Mouse (Mus musculus): ENCODE results near the gene Slc9a9. TPM values are rescaled to one million over a fixed set of nuclear protein-coding genes. Genes with fewer than 3 reads are reported as not detected.
"Not testable (repeated sequence)": the region's sequence is repeated elsewhere in the genome, so short reads cannot be mapped to it uniquely, and the experiment has no call there.

Slc9a9 gene
- 0.52 and 0.69 TPM in 2 replicates for polyA plus RNA-seq (2012; rRNA removed)

DNA sequence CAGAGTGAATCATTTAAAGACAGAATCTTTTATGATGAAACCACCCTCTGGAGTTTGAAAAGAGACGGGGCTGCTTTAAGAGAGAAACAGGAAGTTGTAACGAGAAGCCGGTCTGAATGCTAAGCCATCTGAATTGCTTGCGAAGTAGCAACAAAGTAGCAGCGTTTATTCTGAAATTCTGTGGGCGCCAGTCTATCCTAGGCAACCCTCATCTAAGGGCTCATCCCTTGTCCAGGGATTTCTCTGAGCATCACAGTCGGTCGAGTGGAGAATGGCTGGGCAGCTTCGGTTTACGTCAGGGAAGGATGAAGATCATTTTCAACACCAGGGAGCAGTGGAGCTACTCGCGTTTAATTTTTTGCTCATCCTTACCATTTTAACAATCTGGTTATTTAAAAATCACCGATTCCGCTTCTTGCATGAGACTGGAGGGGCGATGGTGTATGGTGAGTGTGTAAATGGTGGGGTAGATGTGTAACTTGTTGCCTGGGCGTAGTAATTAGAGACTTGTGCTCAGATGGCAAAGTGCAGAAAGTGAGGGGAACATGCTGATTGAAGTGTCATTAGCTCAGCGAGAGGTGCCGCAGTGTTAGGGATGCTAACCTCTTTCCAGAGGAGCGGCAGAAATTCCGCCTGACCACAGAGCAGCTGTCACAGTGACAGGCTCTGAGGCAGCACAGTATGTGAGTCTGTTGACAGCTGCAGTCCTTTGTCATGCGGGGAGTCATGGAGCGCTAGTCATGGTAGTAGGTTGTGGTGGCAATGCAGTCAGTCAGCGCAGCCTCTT, at the start of gene Slc9a9:
Gene Slc9a9 (plus strand): TSS at position 119 of the 787 bp plus-strand sequence.
- no peak for TF ChIP-seq POLR2A (IDR thresholded peaks at IDR 0.05; ENCODE audit: control insufficient read depth, low read depth, low read length)
- no peak for TF ChIP-seq CTCF (IDR thresholded peaks at IDR 0.05; ENCODE audit: control insufficient read depth, insufficient read depth, insufficient replicate concordance, low read depth, low read length)
- Histone ChIP-seq H3K4me3 (ENCODE audit: control insufficient read depth, low read depth, low read length) (peak within 1 kb of the TSS; percentile 7), H3K27me3 (ENCODE audit: control insufficient read depth, insufficient read depth, low read length) (no peaks in the 10 kb centered on the region), H3K4me1 (ENCODE audit: control insufficient read depth, insufficient read depth, low read length) (peaks cover 5% of the 10 kb centered on the region), H3K36me3 (ENCODE audit: control insufficient read depth, insufficient read depth, low read length) (no peaks in the 10 kb centered on the region), H3K27ac (ENCODE audit: control insufficient read depth, insufficient read depth, low read depth, low read length) (peak within 1 kb of the TSS; percentile 33; the same call in 1 of the 2 replicates)

- Histone ChIP-seq H3K27ac (ENCODE audit: control insufficient read depth, insufficient read depth, low read depth, low read length) (no peak overlapping the region), H3K4me3 (ENCODE audit: control insufficient read depth, low read depth, low read length) (no peak overlapping the region), H3K27me3 (ENCODE audit: control insufficient read depth, insufficient read depth, low read length) (no peaks in the 10 kb centered on the region), H3K4me1 (ENCODE audit: control insufficient read depth, insufficient read depth, low read length) (no peaks in the 10 kb centered on the region), H3K36me3 (ENCODE audit: control insufficient read depth, insufficient read depth, low read length) (no peaks in the 10 kb centered on the region)
- TF ChIP-seq CTCF (IDR thresholded peaks at IDR 0.05; ENCODE audit: control insufficient read depth, insufficient read depth, insufficient replicate concordance, low read depth, low read length), result no peak
- no peak for TF ChIP-seq POLR2A (IDR thresholded peaks at IDR 0.05; ENCODE audit: control insufficient read depth, low read depth, low read length)
These were observed 49.4 kb upstream of the Slc9a9 start for GRCm38 (mm10) chr9:94620342-94620741.

GRCm38 (mm10) chr9:94620846-94621245, 48.9 kb upstream of the Slc9a9 start:
- TF ChIP-seq CTCF (IDR thresholded peaks at IDR 0.05; ENCODE audit: control insufficient read depth, insufficient read depth, insufficient replicate concordance, low read depth, low read length) (no peak), POLR2A (IDR thresholded peaks at IDR 0.05; ENCODE audit: control insufficient read depth, low read depth, low read length) (no peak)

GRCm38 (mm10) chr9:94621902-94622301, 47.8 kb upstream of the Slc9a9 start:
- Histone ChIP-seq H3K36me3 (ENCODE audit: control insufficient read depth, insufficient read depth, low read length) (no peaks in the 10 kb centered on the region), H3K4me3 (ENCODE audit: control insufficient read depth, low read depth, low read length) (no peak overlapping the region), H3K27me3 (ENCODE audit: control insufficient read depth, insufficient read depth, low read length) (no peaks in the 10 kb centered on the region), H3K27ac (ENCODE audit: control insufficient read depth, insufficient read depth, low read depth, low read length) (no peak overlapping the region), H3K4me1 (ENCODE audit: control insufficient read depth, insufficient read depth, low read length) (no peaks in the 10 kb centered on the region)
- TF ChIP-seq POLR2A (IDR thresholded peaks at IDR 0.05; ENCODE audit: control insufficient read depth, low read depth, low read length) (no peak), CTCF (IDR thresholded peaks at IDR 0.05; ENCODE audit: control insufficient read depth, insufficient read depth, insufficient replicate concordance, low read depth, low read length) (no peak)

More at GRCm38 (mm10) chr9:94620846-94621245, 48.9 kb upstream of the Slc9a9 start:
- H3K4me1 ChIP-seq (ENCODE audit: control insufficient read depth, insufficient read depth, low read length), result no peaks in the 10 kb centered on the region
- H3K36me3 ChIP-seq (ENCODE audit: control insufficient read depth, insufficient read depth, low read length), result no peaks in the 10 kb centered on the region
- H3K27me3 ChIP-seq (ENCODE audit: control insufficient read depth, insufficient read depth, low read length), result no peaks in the 10 kb centered on the region
- H3K4me3 ChIP-seq (ENCODE audit: control insufficient read depth, low read depth, low read length), result no peak overlapping the region
- no peak overlapping the region for H3K27ac ChIP-seq (ENCODE audit: control insufficient read depth, insufficient read depth, low read depth, low read length)

DNA sequence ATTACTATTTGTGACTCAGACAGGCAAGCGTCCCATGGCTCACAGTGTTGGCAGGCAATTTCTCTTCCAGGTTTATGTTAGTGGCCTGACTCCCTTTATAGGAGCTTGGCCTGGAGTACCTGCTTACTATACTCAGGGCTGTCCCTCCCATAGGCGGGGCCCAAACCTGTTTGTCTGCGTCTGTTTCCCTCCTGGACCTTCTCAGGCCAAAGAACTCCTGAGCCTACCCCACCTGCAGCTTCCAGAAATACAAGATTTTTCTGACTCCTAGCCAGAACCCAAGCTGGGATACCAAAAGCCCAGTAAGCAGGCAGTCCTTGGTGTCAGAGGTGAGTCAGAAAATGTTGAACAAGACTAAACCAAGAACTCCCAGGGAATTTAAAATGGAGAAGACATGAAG, 43.0 kb upstream of the Slc9a9 start:
- Histone ChIP-seq H3K27ac (ENCODE audit: control insufficient read depth, insufficient read depth, low read depth, low read length) (no peak overlapping the region), H3K4me3 (ENCODE audit: control insufficient read depth, low read depth, low read length) (no peak overlapping the region), H3K27me3 (ENCODE audit: control insufficient read depth, insufficient read depth, low read length) (no peaks in the 10 kb centered on the region), H3K4me1 (ENCODE audit: control insufficient read depth, insufficient read depth, low read length) (no peaks in the 10 kb centered on the region), H3K36me3 (ENCODE audit: control insufficient read depth, insufficient read depth, low read length) (no peaks in the 10 kb centered on the region)
- no peak for TF ChIP-seq POLR2A (IDR thresholded peaks at IDR 0.05; ENCODE audit: control insufficient read depth, low read depth, low read length)
- no peak for TF ChIP-seq CTCF (IDR thresholded peaks at IDR 0.05; ENCODE audit: control insufficient read depth, insufficient read depth, insufficient replicate concordance, low read depth, low read length)

- no peaks in the 10 kb centered on the region for H3K27me3 ChIP-seq (ENCODE audit: control insufficient read depth, insufficient read depth, low read length)
- no peak overlapping the region for H3K4me3 ChIP-seq (ENCODE audit: control insufficient read depth, low read depth, low read length)
These were observed 40.8 kb upstream of the Slc9a9 start for GRCm38 (mm10) chr9:94628948-94629347.

GRCm38 (mm10) chr9:94634275-94634674, 35.4 kb upstream of the Slc9a9 start:
- H3K4me1 ChIP-seq (ENCODE audit: control insufficient read depth, insufficient read depth, low read length); H3K27ac ChIP-seq (ENCODE audit: control insufficient read depth, insufficient read depth, low read depth, low read length); H3K4me3 ChIP-seq (ENCODE audit: control insufficient read depth, low read depth, low read length); H3K36me3 ChIP-seq (ENCODE audit: control insufficient read depth, insufficient read depth, low read length); H3K27me3 ChIP-seq (ENCODE audit: control insufficient read depth, insufficient read depth, low read length): not testable (repeated sequence)

More at GRCm38 (mm10) chr9:94628948-94629347, 40.8 kb upstream of the Slc9a9 start:
- Histone ChIP-seq H3K27ac (ENCODE audit: control insufficient read depth, insufficient read depth, low read depth, low read length) (no peak overlapping the region), H3K4me1 (ENCODE audit: control insufficient read depth, insufficient read depth, low read length) (no peaks in the 10 kb centered on the region), H3K36me3 (ENCODE audit: control insufficient read depth, insufficient read depth, low read length) (no peaks in the 10 kb centered on the region)
- no peak for TF ChIP-seq POLR2A (IDR thresholded peaks at IDR 0.05; ENCODE audit: control insufficient read depth, low read depth, low read length)
